Mouse (Mus musculus) embryonic fibroblast, embryonic 13.5 days (primary cell): ENCODE measurements around the gene Pkp2.

Source experiments
- CTCF ChIP-seq: IDR thresholded peaks from 2 replicates; pipeline ENCODE4 v1.5.1; 2011; ENCODE audit warnings: mild to moderate bottlenecking, control low read depth, low read length, moderate library complexity, borderline replicate concordance; ENCODE audit not compliant: insufficient read depth
- POLR2A ChIP-seq: IDR thresholded peaks from 2 replicates; pipeline ENCODE4 v1.6.1; 2011; ENCODE audit warnings: low read depth, mild to moderate bottlenecking, control low read depth, low read length, moderate library complexity

DNA sequence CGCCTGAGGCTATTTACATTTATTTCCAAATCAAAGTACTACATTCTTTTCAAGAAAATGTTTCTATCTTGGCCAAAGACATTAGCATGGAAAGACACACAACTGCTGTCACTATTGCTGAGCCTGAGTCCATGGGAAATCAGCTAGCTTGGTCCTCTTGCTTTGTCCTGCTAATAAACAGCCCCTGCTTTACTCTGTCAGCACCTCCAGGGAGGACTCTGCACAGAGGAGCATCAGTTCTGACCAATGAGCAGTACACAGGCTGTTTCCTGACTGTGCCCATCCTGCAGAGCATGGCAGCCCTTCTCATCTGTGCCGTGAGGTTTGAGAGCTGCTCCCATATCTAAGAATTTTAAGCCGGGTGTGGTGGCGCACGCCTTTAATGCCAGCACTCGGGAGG lies 60.6 kb downstream of the Pkp2 start:
- TF ChIP-seq CTCF = no peak
- TF ChIP-seq POLR2A = no peak
